Mouse (Mus musculus): ENCODE results near the gene Trio.

DNA sequence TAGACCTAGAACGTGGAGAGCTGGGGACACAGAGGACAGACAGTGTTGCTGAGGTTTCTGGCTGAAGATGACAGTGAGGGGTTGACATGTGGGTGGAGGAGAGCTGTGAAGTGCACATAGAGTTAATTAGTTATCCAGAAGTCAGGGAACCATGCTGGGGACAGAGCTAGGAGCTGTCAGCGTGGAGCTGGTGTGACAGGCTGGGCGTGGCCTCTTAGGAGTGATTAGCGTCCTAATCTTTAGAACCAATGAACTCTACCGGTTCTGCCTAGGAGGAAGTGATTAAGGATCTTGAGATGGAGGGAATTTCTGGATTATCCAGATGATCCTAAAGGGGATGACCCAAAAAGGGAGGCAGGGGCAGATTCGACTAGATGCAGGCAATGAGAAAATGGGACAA lies 301.9 kb downstream of the Trio start:
- TF ChIP-seq CTCF (IDR thresholded peaks at IDR 0.05; ENCODE audit: low read depth) = no peak
- TF ChIP-seq EP300 (optimal IDR thresholded peaks at IDR 0.05) = no peak

Measured in stomach, postnatal 0 days (tissue).